Mouse (Mus musculus) midbrain, embryonic 14.5 days (tissue): ENCODE data around the gene Eml1. TPM values are rescaled to one million over a fixed set of nuclear protein-coding genes. Genes with fewer than 3 reads are reported as not detected.
A peak's percentile ranks its signal among the peaks of the same experiment; 100 is the strongest.

Source experiments
- ATAC-seq: fragments of 200-750 bp; cut with Nextera tagmentation; 2 replicates; pipeline ENCODE4 v1.8.0; 2017; ENCODE audit warnings: moderate number of reproducible peaks, moderate library complexity; ENCODE audit not compliant: low FRiP score, low TSS enrichment
- DNase-seq: peaks from one replicate; pipeline ENCODE4 v3.0.0-alpha.2; 2015
- H3K27ac ChIP-seq: fragments of 300-500 bp; sonication (generic); replicated peaks from 2 replicates; pipeline ENCODE4 v1.5.1; 2014; ENCODE audit warnings: mild to moderate bottlenecking, low read depth, low read length, moderate library complexity
- H3K27me3 ChIP-seq: fragments of 300-500 bp; sonication (generic); 2 replicates; pipeline ENCODE4 v1.6.1; 2014; ENCODE audit warnings: low read length, control low read depth, mixed read lengths; ENCODE audit not compliant: control insufficient read depth, insufficient read depth
- H3K36me3 ChIP-seq: fragments of 300-500 bp; sonication (generic); 2 replicates; pipeline ENCODE4 v1.6.1; 2014; ENCODE audit warnings: low read length, control low read depth; ENCODE audit not compliant: control insufficient read depth, insufficient read depth
- H3K4me1 ChIP-seq: fragments of 300-500 bp; sonication (generic); 2 replicates; pipeline ENCODE4 v1.6.1; 2014; ENCODE audit warnings: mild to moderate bottlenecking, antibody characterized with exemption, low read length, control low read depth; ENCODE audit not compliant: control insufficient read depth, insufficient read depth
- H3K4me2 ChIP-seq: fragments of 300-500 bp; sonication (generic); 2 replicates; pipeline ENCODE4 v1.6.1; 2014; ENCODE audit warnings: mild to moderate bottlenecking, low read length, moderate library complexity
- H3K4me3 ChIP-seq: fragments of 300-500 bp; sonication (generic); replicated peaks from 2 replicates; pipeline ENCODE4 v1.5.1; 2014; ENCODE audit warnings: low read depth, low read length
- H3K9ac ChIP-seq: fragments of 300-500 bp; sonication (generic); replicated peaks from 2 replicates; pipeline ENCODE4 v1.6.1; 2014; ENCODE audit warnings: mild to moderate bottlenecking, low read length, moderate library complexity
- H3K9me3 ChIP-seq: fragments of 300-500 bp; sonication (generic); 2 replicates; pipeline ENCODE4 v1.6.1; 2016; ENCODE audit warnings: low read length, control low read depth, mixed read lengths; ENCODE audit not compliant: control insufficient read depth
- WGBS: fragments of 180-500 bp; shearing (Covaris S2); extraction: QIAGEN DNeasy Blood & Tissue Kit; methylation state at CpG from one replicate; pipeline ENCODE4 v1.1.7; 2014; 5-methylcytosine and 5-hydroxymethylcytosine counted together
- polyA plus RNA-seq: library from polyadenylated mRNA; unstranded; fragments of >200 nt; fragmentation: Nextera tagmentation; extraction: Ambion mirVana; gene quantifications from 2 replicates; pipeline ENCODE4 v1.2.1, GENCODE M21; 2014

Gene Eml1
- polyA plus RNA-seq, 1 experiment from 2014 or later = 49.3 TPM

GRCm38 (mm10) chr12:108546508-108547153 is 175.9 kb downstream of the Eml1 start:
- Histone ChIP-seq H3K4me2 (no peak overlapping the region), H3K27ac (peak overlapping the region; percentile 58), H3K9ac (no peak overlapping the region), H3K4me1 (peaks cover 15% of the 10 kb centered on the region; the same call in 1 of the 2 replicates), H3K9me3 (no peaks in the 10 kb centered on the region), H3K27me3 (no peaks in the 10 kb centered on the region), H3K36me3 (no peaks in the 10 kb centered on the region), H3K4me3 (no peak overlapping the region)
- 7% methylated on average over 10 of the region's 10 CpGs for WGBS
- ATAC-seq = peak; percentile 74; the same call in 1 of the 2 replicates
- peak; percentile 68 for DNase-seq

- ATAC-seq = no peak
- H3K4me2 ChIP-seq = no peak overlapping the region
- H3K4me3 ChIP-seq = no peak overlapping the region
- no peak overlapping the region for H3K9ac ChIP-seq
- no peaks in the 10 kb centered on the region for H3K27me3 ChIP-seq
- H3K27ac ChIP-seq = peak overlapping the region; percentile 58
- no peaks in the 10 kb centered on the region for H3K36me3 ChIP-seq
- H3K9me3 ChIP-seq = no peaks in the 10 kb centered on the region
- DNase-seq = peak; percentile 19
- H3K4me1 ChIP-seq = peaks cover 15% of the 10 kb centered on the region; the same call in 1 of the 2 replicates
- WGBS = 59% methylated on average over 15 of the region's 15 CpGs
Observed at GRCm38 (mm10) chr12:108547251-108547875, 176.6 kb downstream of the Eml1 start.

- ATAC-seq (no peak), DNase-seq (no peak)
- Histone ChIP-seq H3K4me3 (no peak overlapping the region), H3K27ac (no peak overlapping the region), H3K4me2 (no peak overlapping the region), H3K9ac (no peak overlapping the region), H3K9me3 (no peaks in the 10 kb centered on the region), H3K36me3 (no peaks in the 10 kb centered on the region), H3K4me1 (peaks cover 26% of the 10 kb centered on the region), H3K27me3 (no peaks in the 10 kb centered on the region)
- 84% methylated on average over 7 of the region's 7 CpGs for WGBS
Observed at GRCm38 (mm10) chr12:108551731-108552130, 181.0 kb downstream of the Eml1 start.

GRCm38 (mm10) chr12:108553079-108553478 is 182.3 kb downstream of the Eml1 start:
- Histone ChIP-seq H3K9ac (no peak overlapping the region), H3K27ac (no peak overlapping the region), H3K4me2 (no peak overlapping the region), H3K27me3 (no peaks in the 10 kb centered on the region), H3K36me3 (no peaks in the 10 kb centered on the region), H3K9me3 (no peaks in the 10 kb centered on the region), H3K4me1 (peaks cover 28% of the 10 kb centered on the region), H3K4me3 (no peak overlapping the region)
- no peak for ATAC-seq
- WGBS = 52% methylated on average over 6 of the region's 6 CpGs
- DNase-seq = no peak

GRCm38 (mm10) chr12:108554120-108554841 is 183.5 kb downstream of the Eml1 start, which contains the start of gene Evl:
Evl (plus strand) TSS chr12:108554720.
- DNase-seq = peak; percentile 98
- WGBS = 1% methylated on average over 50 of the region's 50 CpGs
- no peaks in the 10 kb centered on the region for H3K36me3 ChIP-seq
- H3K4me1 ChIP-seq = peaks cover 33% of the 10 kb centered on the region
- no peaks in the 10 kb centered on the region for H3K27me3 ChIP-seq
- H3K4me3 ChIP-seq = peak within 1 kb of the TSS; percentile 99
- peak within 1 kb of the TSS; percentile 86 for H3K4me2 ChIP-seq
- no peaks in the 10 kb centered on the region for H3K9me3 ChIP-seq
- peak within 1 kb of the TSS; percentile 96 for H3K27ac ChIP-seq
- peak; percentile 92 for ATAC-seq
- H3K9ac ChIP-seq = peak within 1 kb of the TSS; percentile 98

GRCm38 (mm10) chr12:108554861-108555556 is 184.3 kb downstream of the Eml1 start:
- ATAC-seq = peak; percentile 80

GRCm38 (mm10) chr12:108558194-108558593 is 187.4 kb downstream of the Eml1 start:
- peak; percentile 24 for DNase-seq
- ATAC-seq = no peak
- H3K4me1 ChIP-seq = peaks cover 41% of the 10 kb centered on the region
- H3K9me3 ChIP-seq = no peaks in the 10 kb centered on the region
- H3K27ac ChIP-seq = no peak overlapping the region
- peak overlapping the region; percentile 10; the same call in 1 of the 2 replicates for H3K9ac ChIP-seq
- no peaks in the 10 kb centered on the region; the same call in 1 of the 2 replicates for H3K36me3 ChIP-seq
- no peak overlapping the region for H3K4me3 ChIP-seq
- H3K4me2 ChIP-seq = peak overlapping the region; percentile 86
- H3K27me3 ChIP-seq = no peaks in the 10 kb centered on the region

More at GRCm38 (mm10) chr12:108554861-108555556, 184.3 kb downstream of the Eml1 start:
- H3K36me3 ChIP-seq = no peaks in the 10 kb centered on the region
- peak overlapping the region; percentile 99 for H3K4me3 ChIP-seq
- DNase-seq = peak; percentile 75
- peaks cover 38% of the 10 kb centered on the region for H3K4me1 ChIP-seq
- peak overlapping the region; percentile 96 for H3K27ac ChIP-seq
- peak overlapping the region; percentile 86 for H3K4me2 ChIP-seq
- under 1% methylated on average over 64 of the region's 100 CpGs for WGBS
- peak overlapping the region; percentile 98 for H3K9ac ChIP-seq
- no peaks in the 10 kb centered on the region for H3K27me3 ChIP-seq
- no peaks in the 10 kb centered on the region for H3K9me3 ChIP-seq

- DNase-seq (peak; percentile 26), ATAC-seq (no peak)
- WGBS = 73% methylated on average over 3 of the region's 3 CpGs
- H3K4me1 ChIP-seq = peaks cover 34% of the 10 kb centered on the region
- H3K4me3 ChIP-seq = no peak overlapping the region
- H3K27ac ChIP-seq = no peak overlapping the region
- no peak overlapping the region for H3K9ac ChIP-seq
- no peaks in the 10 kb centered on the region; the same call in 1 of the 2 replicates for H3K36me3 ChIP-seq
- no peaks in the 10 kb centered on the region for H3K27me3 ChIP-seq
- no peak overlapping the region for H3K4me2 ChIP-seq
- no peaks in the 10 kb centered on the region for H3K9me3 ChIP-seq
Observed at GRCm38 (mm10) chr12:108563238-108563637, 192.5 kb downstream of the Eml1 start.
